Mouse (Mus musculus): ENCODE measurements around the gene Senp8.
"Not testable (repeated sequence)": the region's sequence is repeated elsewhere in the genome, so short reads cannot be mapped to it uniquely, and the experiment has no call there.

The Senp8 gene

DNA sequence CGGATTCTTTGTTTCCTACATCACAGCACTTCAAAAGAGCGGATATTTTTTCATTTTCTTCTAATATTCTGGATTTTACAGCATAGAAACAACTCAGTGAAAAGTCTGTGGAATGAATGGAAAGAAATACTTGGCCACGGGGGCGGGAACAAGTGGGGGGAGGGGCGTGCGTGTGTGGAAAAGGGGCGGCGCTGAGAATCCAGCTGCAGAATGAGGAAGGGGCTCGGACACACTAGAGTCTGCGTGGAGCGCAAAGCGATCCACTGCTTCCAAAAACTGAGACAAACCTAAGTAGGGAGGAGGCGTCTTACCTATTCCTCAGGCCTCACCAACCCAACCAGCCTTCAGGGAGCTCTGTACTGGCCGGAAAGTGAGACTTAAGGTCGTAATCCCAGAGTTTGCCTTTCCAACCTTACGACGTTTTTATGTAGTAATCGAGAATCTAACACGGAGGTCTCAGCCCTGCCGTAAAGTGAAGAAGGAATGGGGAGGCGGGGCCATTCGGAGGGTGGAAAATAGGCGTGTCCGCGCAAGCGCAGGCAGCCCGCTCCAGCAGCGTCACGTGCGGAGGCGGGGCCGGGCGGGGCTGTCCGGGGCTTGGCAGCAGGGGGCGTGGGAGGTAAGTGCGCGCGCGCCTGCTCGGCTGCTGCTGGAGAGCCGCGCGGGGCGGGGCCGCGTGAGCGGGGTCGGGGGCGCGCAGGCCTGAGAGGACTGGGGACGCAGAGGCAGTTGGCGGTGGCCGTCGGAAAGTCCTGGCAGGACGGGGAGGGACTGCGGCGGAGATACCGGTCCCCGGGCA is at the start of gene Senp8, which contains the start of gene Myo9a:
TSS of gene Senp8 (minus strand) at position 444 of the 799 bp plus-strand sequence.
TSS of gene Myo9a (plus strand) at position 630 of the 799 bp plus-strand sequence.
- DNase-seq, result peak; percentile 99 to 100

GRCm38 (mm10) chr9:59766966-59767461 is 16.5 kb upstream of the Senp8 start:
- DNase-seq, result not testable (repeated sequence)

GRCm38 (mm10) chr9:59760515-59760914 is 10.0 kb upstream of the Senp8 start:
- no peak for DNase-seq

DNA sequence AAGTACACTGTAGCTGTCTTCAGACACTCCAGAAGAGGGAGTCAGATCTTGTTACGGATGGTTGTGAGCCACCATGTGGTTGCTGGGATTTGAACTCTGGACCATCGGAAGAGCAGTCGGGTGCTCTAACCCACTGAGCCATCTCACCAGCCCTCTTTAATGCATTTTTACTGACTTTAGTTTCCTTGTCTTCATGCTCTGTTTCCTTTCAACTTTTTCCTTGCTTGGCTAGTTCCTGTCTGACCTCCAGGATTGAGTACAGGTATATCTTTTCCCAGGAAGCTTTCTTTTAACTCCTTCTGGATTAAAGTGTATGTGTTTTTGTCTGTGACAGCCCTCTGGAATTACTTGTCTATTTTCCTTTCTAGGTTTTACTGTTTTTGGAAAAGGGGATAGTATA is 6.5 kb upstream of the Senp8 start:
- DNase-seq, result not testable (repeated sequence)

GRCm38 (mm10) chr9:59755199-59755598 is 4.7 kb upstream of the Senp8 start:
- no peak for DNase-seq

DNA sequence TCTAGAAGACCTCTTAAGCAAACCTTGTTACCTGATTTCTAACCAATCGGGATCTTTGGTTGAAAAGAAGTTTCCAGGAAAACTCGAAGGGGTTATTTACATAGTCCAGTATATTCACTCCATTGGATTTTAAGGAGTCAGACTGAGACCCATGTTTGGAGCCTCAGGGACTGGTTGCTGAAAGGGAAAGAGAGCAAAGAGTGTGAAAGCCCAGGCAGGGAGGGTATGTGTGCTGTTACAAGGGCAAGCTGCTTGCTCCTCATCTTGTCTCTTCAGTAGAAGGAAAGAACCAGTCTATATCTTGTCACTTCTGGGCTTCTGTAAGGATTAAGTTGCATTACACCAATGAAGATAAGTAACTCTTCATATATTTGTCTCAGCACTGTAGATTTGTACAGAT is 1.5 kb upstream of the Senp8 start:
- no peak for DNase-seq

DNA sequence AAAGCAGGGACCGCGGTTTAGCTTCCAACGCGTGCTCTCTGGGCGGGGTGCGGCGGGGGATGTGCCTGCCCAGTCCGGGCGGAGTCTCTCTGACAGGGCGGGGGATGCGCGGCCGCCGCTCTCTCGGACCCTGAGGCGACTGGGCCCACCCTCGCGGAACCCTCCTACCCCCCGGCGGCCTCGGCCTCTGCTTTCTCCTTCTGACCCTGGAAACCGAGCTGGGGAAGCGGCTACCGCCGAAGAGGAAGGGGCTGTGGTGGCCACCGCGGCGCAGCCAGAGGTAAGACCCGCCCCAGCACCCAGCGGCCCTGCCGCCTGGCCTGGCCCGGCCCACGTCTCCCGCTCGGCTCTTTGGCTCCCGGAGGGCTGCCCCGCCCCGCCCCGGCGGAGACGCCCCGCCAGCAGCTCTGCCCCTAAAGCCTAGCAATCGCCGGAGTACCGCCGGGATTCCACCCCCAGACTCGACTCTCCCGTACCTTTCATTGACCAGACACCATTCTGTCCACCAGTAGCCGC is 614 bp upstream of the Senp8 start:
- peak in 1 of 2 experiments; percentile 74 for DNase-seq

DNA sequence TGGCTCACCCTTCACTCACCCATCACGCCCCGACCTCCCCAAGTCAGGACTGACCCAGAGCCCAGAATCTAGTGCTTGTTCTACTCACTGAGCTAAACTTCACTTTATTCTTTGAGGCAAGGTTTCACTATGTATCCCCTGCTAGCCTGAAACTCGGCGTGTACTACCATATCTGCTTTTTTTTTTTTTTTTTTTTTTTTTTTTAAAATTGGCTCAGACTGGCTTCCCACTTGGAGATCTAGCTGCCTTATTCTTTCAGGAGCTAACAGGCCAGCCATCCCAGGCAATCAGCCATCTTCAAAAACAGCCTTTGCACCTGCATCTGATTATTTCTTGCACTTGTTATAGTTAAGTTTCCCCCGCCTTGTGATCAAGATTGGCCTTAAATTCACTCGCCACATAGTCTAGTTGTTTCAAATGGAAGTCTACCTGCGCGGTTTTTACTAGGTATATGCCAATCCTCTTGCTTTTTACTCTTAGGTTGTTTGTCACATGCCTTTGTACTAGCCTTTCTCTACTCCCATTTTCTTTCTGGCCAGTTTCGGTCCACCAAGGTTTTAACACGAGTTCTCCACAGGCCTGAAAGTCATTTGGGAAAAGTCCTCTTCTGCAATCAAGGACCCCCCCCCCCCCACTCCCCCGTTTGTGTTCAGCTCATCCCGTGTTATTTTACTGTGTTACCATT is 787 bp downstream of the Senp8 start:
- DNase-seq, result peak in 1 of 2 experiments; percentile 17

GRCm38 (mm10) chr9:59748969-59749368 is 1.5 kb downstream of the Senp8 start:
- no peak for DNase-seq

DNA sequence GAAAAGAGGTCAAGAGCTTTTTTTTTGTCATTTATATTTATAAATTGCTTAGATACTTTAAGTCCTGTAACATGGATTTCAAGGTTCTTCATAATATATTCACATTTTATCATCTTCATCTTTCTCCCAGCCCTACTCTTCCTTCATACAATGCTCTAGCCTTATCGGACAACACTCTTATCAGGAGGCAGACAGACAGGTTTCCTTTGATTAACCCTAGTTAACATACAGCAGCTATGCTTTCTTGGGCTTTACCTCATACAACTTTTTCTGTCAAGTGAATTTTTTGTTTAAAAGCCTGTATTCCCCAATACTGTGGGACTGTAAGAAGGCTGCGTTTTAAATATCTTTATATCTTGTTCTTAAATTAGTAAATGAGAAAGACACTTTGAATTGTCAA is 2.1 kb downstream of the Senp8 start:
- no peak for DNase-seq

DNA sequence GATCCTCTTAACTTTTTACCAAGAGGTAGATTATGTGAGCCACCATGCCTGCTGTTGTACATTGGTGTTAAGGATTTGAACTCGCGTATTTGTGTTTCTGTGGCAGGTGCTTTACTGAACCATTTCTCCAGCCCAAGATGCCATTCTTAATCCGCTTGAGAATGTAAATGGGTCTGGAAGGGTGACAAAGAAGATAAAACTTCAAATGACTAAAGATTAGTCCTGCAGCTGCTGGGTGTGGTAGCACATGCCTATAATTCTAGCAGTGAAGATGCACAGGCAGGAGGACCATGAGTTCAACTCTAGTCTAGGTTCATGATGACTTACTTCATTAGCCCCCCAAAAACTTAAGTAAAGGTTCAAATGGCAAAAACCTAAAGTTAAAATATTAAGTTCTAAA is 6.6 kb downstream of the Senp8 start:
- DNase-seq, result no peak

DNA sequence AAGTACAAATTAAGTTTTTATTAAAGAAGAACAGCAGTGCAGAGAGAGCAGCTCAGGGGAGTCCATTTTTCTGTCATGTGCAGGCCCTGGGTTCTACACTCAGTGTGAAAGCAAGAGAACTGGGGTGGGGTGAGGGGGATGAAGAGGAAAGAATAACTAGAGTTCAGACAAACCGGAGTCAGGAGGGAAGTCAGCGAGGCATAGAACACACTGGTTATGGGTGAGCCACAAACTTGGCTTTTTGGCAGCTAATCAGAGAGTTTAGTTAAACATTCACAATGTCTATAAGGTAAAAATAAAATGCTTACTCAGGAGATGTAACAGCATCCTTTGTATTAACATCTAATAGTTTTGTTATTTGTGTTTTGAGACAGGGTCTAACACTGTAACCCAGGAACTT is 9.9 kb downstream of the Senp8 start:
- DNase-seq, result no peak

DNA sequence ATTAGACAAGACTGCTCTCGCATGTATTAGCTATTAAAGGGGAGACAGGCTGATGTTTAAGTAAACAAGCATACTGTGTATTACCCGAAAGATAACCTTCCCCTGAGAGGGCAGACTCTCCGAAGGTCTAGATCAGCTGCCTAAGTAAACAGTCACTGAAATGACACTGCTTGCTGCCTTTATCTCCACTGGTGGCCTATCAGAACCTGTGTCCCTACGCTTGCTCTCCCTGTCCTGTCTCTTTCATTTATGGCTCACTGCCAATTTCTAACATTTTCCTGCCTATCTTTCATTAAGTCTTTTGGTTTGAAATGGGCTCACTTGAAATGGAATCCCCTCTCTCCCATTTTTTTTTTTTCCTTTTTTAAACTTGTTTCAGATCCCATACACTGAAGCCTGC is 15.1 kb downstream of the Senp8 start:
- DNase-seq, result no peak

GRCm38 (mm10) chr9:59733075-59733474 is 17.4 kb downstream of the Senp8 start:
- DNase-seq, result no peak

GRCm38 (mm10) chr9:59731136-59731535 is 19.4 kb downstream of the Senp8 start:
- DNase-seq, result no peak

DNA sequence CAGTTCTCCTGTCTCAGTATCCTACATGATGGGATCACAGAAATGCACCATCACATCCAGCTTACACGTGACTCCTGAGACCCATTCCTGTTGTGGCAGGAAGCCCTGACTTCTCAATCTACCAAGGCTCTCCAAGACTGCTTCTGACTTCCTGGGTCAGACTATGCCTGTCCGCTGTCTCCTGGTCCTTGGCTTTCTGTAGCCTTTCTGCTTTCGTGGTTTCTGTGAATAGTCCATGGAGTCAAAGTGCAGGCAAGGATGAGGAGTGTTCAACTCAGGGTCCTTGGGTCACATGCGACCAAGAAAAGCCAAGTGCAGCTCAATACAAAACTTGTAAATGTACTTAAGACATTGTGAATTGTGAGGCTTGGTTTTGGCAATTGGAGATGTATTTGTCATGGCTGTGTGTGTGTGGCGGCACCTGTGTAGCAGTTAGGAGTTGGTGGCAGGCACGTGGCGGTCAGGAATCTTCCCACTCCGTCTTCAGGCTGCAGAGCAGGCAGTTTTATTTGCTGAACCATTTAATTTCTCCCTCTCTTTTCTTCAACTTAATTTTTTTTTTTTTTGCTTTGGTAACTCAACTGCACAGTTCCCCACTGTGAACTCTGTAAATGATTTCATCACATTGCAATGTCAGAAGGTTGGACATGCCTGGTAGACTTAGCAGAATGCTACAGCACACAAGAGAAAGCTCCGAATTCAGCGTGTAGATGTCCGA is 22.8 kb downstream of the Senp8 start:
- no peak for DNase-seq

DNA sequence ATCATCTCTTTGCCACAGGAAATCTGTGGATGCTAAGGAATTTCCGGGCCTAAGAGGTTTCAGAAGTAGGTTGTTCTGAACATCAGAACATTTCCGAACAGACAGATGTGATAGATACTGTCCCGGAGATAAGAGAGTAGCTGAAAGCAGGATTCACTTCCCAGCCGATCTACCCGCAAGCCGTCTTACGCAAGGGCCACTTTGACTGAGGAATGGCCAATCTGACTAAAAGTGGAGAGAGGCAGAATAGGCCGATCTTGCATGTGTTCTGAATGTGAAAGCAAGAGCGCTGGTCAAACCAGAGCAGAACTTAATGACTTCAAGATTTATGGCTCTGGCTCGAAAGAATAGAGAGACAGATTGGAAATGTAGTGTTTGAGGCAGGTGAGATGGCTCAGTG is 25.0 kb downstream of the Senp8 start:
- no peak for DNase-seq

DNA sequence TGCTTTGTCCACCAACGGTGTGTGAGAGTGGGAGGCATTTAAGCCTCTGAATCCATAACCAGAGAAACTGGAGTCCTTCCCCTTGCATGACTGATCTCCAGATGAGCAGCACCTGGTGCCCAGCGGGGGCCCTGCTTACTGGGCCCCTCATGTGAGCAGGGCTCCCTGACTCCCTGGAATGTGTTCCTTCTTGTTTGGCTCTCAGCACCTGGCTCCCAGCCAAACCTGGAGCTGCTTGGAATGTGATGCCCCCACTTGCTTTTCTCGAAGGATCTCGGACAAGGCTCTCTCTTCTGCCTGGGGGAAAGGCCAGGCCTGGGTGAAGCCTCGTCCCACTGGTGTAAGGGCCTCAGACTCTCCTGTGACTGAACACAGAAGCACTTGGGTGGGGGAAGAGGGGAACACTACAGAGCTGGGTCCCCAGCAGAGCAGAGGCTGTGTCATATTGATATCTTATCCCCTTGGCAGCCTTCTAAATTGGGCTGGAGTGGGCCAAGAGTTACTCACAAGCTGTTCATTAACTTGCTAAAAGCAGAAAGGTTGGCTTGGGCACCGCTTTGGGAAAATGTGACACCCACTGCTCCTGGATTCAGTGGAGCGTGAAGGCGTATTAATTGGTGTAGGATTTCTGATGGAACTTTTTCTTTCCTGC is 26.6 kb downstream of the Senp8 start:
- DNase-seq, result peak; percentile 35 to 41

DNA sequence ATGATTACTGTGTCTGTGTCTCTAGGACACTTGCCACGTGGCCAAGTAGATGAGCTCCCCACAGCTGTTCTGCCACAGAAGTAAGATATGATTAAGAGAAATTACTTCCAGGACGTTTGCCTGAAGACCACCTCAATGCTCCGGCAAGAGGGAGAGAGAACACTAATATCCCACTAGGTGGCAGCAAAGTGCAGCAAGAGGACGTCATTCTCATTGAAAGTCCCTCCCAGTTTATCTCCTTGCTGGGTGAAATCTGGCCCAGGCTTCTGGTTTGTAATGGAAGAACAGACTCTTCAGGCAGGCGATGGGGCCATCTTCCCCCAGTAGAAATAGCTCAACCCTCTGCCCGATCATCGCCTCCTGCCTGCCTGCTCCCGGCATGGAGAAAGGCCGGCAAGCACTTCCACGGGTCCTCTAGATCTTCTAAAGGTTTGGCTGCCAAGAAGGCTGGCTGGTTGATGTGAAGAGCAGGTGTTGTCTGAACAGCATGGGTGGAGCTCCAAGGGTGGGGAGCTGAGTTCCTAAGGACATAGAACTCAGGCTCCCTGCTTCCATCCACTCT is 27.3 kb downstream of the Senp8 start:
- DNase-seq, result peak; percentile 64 to 76

GRCm38 (mm10) chr9:59721144-59721543 is 29.4 kb downstream of the Senp8 start:
- DNase-seq, result no peak

- DNase-seq, result no peak
Measured at GRCm38 (mm10) chr9:59718237-59718636, 32.3 kb downstream of the Senp8 start.

- no peak for DNase-seq
Measured at GRCm38 (mm10) chr9:59716275-59716898, 34.1 kb downstream of the Senp8 start.
